Mouse (Mus musculus) liver, adult (tissue): ENCODE data around the gene Nae1.
A peak's percentile ranks its signal among the peaks of the same experiment; 100 is the strongest.

Experiments
- GATA4 ChIP-seq: IDR thresholded peaks from 2 replicates; pipeline ENCODE4 v1.6.1; 2014; ENCODE audit warnings: mild to moderate bottlenecking, low read length; ENCODE audit not compliant: insufficient replicate concordance

Gene Nae1

DNA sequence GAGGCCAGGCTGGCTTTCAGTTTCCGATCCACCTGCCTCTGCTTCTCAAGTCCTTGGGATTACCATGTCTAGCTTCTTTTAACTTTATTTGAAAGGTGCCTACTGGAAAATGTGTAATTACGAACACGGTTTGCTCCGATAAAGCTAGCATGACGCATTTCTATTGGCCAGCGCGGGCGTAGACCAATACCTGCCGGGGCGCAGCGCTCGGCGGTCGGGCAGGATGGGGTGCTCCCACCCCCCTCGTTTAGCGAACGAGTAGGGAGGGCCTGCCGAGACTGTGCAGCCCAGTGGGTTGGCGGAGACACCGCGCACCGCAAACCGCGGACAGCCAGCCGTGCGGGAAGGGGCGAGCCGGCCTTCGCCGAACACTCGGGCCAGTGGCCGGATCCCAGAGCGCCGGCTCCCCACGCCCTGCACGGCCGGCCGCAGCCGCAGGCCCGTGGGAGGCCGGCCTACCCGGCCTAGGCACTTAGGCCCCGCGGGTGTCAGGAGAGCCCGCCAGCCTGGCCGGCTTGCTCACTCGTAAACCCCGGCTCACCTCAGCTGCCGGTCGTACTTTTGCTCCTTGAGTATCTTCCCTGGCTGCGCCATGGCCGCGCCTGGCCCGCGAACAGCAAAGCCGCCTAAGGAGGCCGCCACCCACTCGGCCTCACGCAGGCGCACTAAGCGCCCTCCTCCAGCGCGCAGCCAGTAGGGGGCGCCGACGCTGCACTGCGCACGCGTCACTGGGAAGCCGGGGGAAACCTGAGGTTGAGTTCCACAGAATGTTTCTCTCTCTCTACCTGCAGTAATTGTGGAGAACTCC is at the start of gene Nae1, which contains the start of gene Car7:
TSS of gene Nae1 (minus strand) at position 667 of the 808 bp plus-strand sequence.
TSS of gene Car7 (plus strand) at position 719 of the 808 bp plus-strand sequence.
- no peak; the same call in 1 of the 2 replicates for TF ChIP-seq GATA4

DNA sequence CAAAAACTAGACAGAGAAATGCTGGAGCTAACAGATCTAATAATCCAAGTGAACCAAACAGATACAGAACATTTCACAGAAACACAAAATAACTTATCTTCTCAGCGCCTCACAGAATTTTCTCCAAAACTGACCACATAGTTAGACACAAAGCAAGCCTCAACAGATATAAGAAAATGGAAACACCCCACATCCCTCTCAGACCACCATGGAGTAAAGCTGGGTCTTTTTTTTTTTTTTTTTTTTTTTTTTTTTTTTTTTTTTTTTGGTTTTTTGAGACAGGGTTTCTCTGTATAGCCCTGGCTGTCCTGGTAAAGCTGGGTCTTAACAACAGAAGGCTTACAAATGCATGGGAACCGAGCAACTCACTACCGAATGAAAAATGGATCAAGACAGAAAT is 42.4 kb upstream of the Nae1 start:
- no peak for TF ChIP-seq GATA4

DNA sequence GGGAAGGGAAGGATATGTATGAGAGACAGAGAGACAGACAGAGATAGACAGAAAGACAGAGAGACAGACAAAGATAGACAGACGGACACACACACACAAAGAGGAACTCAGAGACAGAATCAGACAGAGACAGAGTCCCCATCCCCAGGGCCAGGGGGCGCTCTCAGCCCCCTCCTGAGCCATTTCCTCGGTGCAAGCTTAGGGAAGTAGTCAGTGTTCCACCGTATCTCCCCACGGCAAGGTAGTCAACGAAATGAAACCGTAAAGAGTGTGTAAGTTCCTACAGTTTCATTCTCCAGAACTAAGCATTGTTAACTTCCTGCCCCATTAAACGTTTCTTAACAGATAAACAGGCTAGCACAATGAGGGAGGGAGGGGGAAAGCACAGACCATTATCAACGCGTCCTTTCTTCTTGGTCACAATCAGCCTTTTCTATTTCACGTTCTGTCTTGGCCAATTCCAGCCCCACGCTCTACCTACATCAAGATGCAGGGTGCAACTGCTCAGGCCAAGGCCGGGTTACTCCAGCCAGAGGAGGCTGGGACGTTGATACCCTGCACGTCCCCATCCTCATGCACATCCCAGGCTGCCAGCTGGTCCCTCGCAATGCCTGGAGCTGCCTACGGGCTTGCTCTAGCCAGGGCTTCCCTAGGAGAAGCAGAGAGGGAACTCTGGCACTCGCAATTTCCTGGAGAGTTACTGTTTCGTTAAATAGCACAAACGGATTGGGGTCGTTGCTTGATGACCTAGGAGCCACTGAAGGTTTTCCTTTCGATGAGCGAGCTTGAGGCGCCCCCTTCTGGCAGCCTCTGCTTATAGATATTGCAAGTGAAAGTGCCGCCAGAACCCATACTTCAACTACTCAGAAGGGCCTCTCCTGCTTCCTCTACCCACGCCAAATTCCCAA is 36.3 kb upstream of the Nae1 start:
- TF ChIP-seq GATA4 = no peak

DNA sequence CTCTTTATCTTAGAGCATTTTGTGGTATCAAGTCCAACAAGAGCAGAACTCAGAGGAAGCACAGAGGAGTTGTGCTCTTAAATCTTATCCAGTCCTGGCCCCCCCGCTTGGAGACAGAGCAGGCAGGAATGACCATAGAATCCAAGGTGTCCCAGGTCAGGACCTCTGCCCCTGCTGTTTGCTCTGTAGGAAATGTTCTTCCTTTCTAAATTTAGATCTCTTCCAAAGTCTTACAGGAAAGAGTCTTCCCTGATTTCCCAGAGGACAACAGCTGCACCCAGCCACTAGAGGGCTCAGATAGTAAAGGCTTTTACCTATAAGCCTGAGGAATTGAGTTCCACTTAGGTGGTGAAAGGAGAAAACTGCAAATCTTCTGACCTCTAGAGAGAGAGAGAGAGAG is 35.1 kb upstream of the Nae1 start:
- peak; percentile 77; the same call in 1 of the 2 replicates for TF ChIP-seq GATA4

DNA sequence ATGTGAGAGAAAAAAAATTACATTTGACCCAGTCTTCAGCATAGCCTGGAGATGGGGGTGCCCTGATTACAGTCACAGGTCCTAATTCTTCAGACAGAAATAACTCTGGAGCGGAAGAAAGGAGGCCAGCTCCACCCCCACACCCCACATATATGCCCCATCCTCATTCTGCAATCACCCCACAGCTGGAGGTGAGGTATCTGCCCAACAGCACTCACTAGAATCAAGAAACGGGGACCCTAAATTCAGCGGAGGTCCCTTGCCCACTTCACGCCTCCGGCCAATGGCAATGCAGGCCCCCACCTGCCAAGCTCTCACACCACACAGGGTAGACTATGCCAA is 31.0 kb upstream of the Nae1 start:
- TF ChIP-seq GATA4 = no peak

DNA sequence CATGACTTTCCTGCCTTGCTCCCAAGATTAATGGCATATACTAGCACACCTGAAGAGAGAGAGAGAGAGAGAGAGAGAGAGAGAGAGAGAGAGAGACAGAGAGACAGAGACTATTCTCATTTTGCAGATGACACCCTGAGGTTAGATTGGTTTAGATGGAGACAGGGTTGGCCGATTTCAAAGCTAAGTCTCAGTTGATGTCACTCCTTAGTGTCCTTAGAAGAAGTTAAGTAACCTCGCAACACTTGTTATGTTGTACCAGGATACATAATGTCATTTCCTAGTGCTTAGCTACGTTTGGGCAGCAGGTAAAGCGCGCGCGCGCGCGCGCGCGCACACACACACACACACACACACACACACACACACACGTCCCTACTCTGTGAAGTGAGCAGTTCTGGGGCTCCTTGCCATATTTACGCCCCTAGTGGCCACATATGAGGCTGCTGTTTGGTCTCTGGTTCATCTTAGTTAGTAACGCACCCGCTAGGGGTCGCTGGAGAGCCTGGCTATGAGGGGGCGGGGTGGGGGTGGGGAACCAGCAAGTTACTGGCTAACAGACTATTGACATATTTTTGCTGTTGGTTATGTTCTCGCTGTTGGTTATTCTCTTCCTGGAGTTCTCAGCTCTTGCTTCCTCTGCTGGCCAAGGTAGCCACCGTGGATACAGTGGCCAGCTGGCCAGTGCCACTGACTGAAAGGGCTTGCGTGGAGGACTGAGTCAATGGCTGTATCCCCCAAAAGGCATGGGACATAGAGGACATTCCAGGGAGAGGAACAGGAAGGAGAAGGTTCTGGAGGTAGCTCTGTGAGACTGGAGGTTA is 30.4 kb upstream of the Nae1 start:
- TF ChIP-seq GATA4 = no peak

DNA sequence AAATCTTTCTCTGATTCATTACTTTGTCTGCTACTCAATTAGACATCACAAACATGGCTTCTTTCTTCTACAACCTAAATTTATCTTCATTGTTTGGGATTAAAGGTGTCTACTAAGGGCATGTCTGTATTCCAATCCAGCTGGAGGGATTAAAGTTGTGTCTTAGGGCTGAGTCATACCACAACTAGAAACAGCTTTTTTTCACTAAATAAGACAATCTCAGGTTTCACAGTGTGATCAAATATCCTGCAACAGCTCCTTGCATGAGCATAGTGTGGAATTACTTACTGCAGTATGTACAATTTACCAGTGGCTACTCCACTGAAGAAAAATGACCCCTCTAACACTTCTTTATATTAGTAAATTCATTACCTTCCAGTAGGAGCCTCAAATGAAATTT is 26.3 kb upstream of the Nae1 start:
- TF ChIP-seq GATA4 = no peak

DNA sequence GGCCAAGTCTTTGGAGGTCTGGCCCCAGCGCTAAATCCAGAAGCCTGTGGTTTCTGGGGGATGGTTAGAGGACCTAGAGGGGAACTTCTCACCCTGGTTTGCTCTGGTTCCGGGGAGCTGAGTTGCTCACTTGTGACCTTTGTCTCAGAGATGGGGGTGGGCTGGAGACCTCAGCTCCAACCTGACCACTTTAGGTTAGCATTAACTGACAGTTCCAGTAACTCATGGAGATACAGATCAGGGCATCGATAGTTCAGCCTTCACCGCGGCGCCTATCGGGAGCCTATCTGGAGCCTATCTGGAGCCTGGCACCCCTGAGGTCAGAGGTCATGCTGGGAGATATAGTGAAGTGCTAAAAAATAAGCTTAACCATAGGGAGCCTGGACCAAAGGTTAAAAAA is 22.8 kb upstream of the Nae1 start:
- TF ChIP-seq GATA4 = no peak

DNA sequence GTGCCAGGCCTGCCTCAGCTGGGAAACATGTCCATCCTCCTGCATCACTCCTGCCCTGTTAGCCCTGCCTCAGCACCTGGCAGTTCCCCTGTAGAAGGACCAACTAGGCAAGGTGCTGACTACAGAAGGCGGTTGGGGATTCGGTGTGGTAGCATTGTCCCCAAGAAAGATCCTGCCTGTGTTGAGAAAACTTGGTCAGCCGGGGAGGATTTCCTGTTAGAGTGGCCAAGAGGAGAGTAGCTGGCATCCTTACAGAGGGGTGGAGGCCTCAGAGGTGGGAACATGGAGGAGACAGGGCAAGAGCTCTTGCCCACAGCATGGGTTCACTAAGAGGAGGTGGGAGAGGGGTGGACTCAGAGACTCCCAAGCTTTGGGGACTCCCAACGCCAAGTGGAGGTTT is 20.8 kb upstream of the Nae1 start:
- TF ChIP-seq GATA4 = no peak

DNA sequence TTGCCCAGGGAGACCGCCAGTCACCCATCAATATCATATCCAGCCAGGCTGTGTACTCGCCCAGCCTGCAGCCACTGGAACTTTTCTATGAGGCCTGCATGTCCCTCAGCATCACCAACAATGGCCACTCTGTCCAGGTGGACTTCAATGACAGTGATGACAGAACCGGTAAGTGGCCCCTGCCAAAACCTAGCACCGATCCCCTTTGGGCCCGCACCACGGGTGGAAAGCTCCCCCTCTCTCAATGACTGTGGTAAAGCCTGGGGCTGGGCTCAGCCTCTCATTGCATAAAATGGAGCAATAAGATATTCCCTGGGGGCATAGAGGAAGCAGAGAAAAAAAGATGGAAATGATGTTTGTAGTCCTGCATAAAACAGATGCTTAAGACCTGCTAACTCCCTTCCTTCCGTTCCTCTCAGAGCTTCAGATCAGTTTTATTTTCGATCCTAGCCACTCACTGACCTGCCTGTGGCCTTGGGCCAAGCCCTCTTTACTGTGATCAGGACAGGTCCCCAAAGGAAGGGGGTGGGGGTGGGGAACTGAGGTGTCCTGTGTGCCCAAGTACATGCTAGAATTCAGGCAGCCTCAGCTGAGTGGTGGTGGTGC is 9.1 kb upstream of the Nae1 start:
- TF ChIP-seq GATA4 = no peak

DNA sequence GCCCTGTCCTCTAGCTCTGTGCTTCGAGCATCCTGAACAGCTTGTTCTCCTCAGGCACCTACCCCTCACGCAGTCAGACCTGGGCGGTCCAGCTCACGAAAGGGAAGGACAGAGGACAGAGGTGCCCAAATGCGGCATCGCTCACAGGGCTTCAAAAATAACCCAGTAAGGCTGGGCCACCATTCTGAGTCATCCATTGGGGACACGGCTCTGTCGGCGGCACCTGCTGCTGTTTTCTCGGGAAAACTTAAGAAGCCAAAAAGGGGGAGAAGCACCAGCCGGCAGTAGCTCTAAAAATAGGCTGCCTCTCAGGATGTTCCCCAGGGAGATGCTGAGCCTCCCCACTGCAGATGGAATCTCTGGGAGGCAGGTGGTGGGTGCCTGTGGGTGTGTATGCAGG is 7.7 kb upstream of the Nae1 start:
- no peak for TF ChIP-seq GATA4

DNA sequence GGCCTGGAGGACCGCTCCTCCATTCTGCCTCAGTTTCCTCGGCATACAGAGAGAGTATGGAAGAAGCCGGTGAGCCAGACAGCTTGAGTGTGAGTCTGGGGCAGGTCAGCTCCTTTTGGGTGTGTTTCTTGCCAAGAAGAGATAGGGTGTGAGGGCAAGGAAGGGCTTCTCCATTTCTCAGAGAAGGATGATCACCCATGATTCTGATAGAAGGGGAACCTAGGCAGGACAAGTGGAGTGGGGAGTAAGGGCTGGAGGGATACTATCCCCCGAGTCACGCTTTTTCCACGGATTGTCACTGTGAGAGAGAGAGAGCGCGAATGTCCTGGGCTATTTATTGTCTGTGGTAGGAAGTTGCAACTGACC is 7.1 kb upstream of the Nae1 start:
- no peak for TF ChIP-seq GATA4

DNA sequence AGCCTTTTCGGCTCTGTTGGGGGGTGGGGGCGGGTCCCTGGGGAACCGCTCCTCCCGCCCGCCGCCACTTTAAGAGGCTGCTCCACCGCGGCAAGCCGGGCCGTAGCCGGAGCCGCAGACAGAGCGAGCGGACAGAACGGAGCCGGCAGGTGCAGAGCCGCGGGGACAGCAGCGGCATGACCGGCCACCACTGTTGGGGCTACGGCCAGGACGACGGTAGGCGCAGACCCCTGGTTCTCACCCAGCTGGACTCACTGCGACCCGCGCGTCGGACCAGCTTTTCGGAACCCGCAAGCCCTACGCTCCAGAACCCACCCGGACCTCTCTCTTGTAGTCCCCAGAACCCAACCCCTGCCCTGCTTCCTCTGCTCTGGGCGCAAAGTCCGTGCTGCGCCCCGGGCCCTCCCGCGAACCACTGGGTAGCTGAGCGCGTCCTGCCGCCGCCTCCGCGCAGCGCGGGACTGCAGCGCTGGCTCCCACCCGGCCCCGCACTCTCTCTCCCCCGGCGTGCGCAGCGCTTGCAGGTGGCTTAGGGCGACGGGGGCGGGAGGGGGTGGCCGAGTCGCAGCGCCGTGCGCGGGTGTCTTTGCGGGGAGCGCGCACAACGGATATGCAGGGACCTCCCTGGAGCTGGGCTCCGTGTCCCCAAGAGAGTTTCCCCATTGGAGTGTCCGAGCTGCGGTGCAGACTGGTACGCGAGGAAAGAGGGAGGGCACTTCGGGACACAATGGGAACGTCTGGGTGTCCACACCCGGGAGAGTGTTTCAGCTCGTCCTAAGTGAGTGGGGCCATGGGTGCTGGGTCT is 6.5 kb upstream of the Nae1 start:
- no peak for TF ChIP-seq GATA4

DNA sequence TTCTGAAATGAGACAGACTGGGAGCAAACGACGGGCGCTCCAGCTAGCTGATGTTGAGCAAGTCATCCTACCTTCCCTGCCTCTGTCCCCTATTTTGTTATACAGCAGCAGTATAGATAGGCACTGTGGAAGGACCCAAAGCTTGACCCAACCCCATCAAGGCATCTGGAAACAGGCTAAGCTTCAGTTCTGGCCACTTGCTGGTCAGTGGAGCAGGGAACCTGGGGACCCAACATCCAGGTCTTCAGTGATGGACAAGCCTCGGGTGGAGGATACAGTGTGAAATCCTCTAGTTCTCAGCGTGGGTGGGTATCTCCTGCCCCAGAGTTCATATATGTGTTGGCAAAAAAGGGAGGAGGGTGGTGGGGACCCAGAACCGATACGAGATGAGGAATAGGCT is 5.8 kb upstream of the Nae1 start:
- no peak for TF ChIP-seq GATA4
